Mouse (Mus musculus) gonadal fat pad, adult 2 months (tissue): ENCODE data around the gene Mtmr11. TPM values are rescaled to one million over a fixed set of nuclear protein-coding genes. Genes with fewer than 3 reads are reported as not detected.

Source experiments
- DNase-seq: peaks from one replicate; pipeline ENCODE4 v3.0.0-alpha.2; 2012; ENCODE audit warnings: low read depth
- polyA plus RNA-seq: library from polyadenylated mRNA; depleted of rRNA; stranded (reverse); fragments of >200 nt; gene quantifications from 2 replicates; pipeline ENCODE4 v1.2.3, GENCODE M21; 2012; rRNA removed

The Mtmr11 gene
- 14.2 and 14.8 TPM in 2 replicates for polyA plus RNA-seq

GRCm38 (mm10) chr3:96161869-96162840 is at the start of gene Mtmr11:
Gene Mtmr11 (plus strand): TSS chr3:96162004.
- no peak for DNase-seq

GRCm38 (mm10) chr3:96113251-96113650 is 48.6 kb upstream of the Mtmr11 start:
- DNase-seq: no peak

- DNase-seq: no peak
These were observed 43.7 kb upstream of the Mtmr11 start for GRCm38 (mm10) chr3:96118142-96118541.

GRCm38 (mm10) chr3:96118702-96119101 is 43.1 kb upstream of the Mtmr11 start:
- no peak for DNase-seq

GRCm38 (mm10) chr3:96124235-96124634 is 37.6 kb upstream of the Mtmr11 start:
- DNase-seq: no peak

- DNase-seq: no peak
These were observed 33.7 kb upstream of the Mtmr11 start for GRCm38 (mm10) chr3:96128128-96128527.

GRCm38 (mm10) chr3:96132478-96132877 is 29.3 kb upstream of the Mtmr11 start:
- no peak for DNase-seq

- no peak for DNase-seq
These were observed 28.4 kb upstream of the Mtmr11 start for GRCm38 (mm10) chr3:96133327-96133905.

GRCm38 (mm10) chr3:96135011-96135410 is 26.8 kb upstream of the Mtmr11 start:
- no peak for DNase-seq

GRCm38 (mm10) chr3:96147950-96148349 is 13.9 kb upstream of the Mtmr11 start:
- DNase-seq: no peak

- no peak for DNase-seq
These were observed 10.0 kb upstream of the Mtmr11 start for GRCm38 (mm10) chr3:96151836-96152235.

- DNase-seq: no peak
These were observed 9.2 kb upstream of the Mtmr11 start for GRCm38 (mm10) chr3:96152611-96153010.

- DNase-seq: no peak
These were observed 6.3 kb upstream of the Mtmr11 start for GRCm38 (mm10) chr3:96155501-96155900.

- DNase-seq: no peak
These were observed 2.0 kb upstream of the Mtmr11 start for GRCm38 (mm10) chr3:96159820-96160219.

GRCm38 (mm10) chr3:96160222-96160802 is 1.5 kb upstream of the Mtmr11 start:
- DNase-seq: peak; percentile 44

GRCm38 (mm10) chr3:96160803-96161516 is 844 bp upstream of the Mtmr11 start:
- peak; percentile 70 for DNase-seq

- no peak for DNase-seq
These were observed 1.2 kb downstream of the Mtmr11 start for GRCm38 (mm10) chr3:96163040-96163439.

- no peak for DNase-seq
These were observed 6.8 kb downstream of the Mtmr11 start for GRCm38 (mm10) chr3:96168466-96169158.

GRCm38 (mm10) chr3:96170276-96170675 is 8.5 kb downstream of the Mtmr11 start:
- DNase-seq: no peak

- DNase-seq: no peak
These were observed 9.3 kb downstream of the Mtmr11 start for GRCm38 (mm10) chr3:96170976-96171545.
